Mouse (Mus musculus) adrenal gland (tissue): ENCODE measurements at regions not wholly inside any gene's neighbourhood (a gene's known extent, or its start where the extent isn't known, plus 50 kb on each side); places are given as distances from the start of the nearest gene placed in this dataset.

Source experiments
- intact Hi-C: fragments of 180-260 bp; cut with DNase I; formaldehyde crosslinking; loops from one replicate; pipeline ENCODE4 v1.15.1; 2025

- intact Hi-C loops, result loop anchor here (10.0 kb wide), 1 partner anchor 155 kb away; no protein-coding TSS in a partner anchor
Measured at GRCm38 (mm10) chr13:99099794-99100429, 84.7 kb upstream of the Zfp366 start.

GRCm38 (mm10) chr13:99099226-99099625, 85.4 kb upstream of the Zfp366 start:
- intact Hi-C loops, result no loop called here

- intact Hi-C loops, result no loop called here
Measured at GRCm38 (mm10) chr13:99097606-99098545, 86.7 kb upstream of the Zfp366 start.

GRCm38 (mm10) chr13:99096837-99097236, 87.8 kb upstream of the Zfp366 start:
- intact Hi-C loops, result no loop called here

- intact Hi-C loops, result no loop called here
Measured at GRCm38 (mm10) chr13:99095006-99095405, 89.6 kb upstream of the Zfp366 start.

- intact Hi-C loops, result loop anchor here (5.0 kb wide), 1 partner anchor 227 kb away; no protein-coding TSS in a partner anchor
Measured at GRCm38 (mm10) chr13:99094221-99094620, 90.4 kb upstream of the Zfp366 start.

GRCm38 (mm10) chr13:99093269-99093668, 91.4 kb upstream of the Zfp366 start:
- intact Hi-C loops, result loop anchor here (5.0 kb wide), 1 partner anchor 226 kb away; no protein-coding TSS in a partner anchor

- intact Hi-C loops, result loop anchor here (5.0 kb wide), 1 partner anchor 225 kb away; no protein-coding TSS in a partner anchor
Measured at GRCm38 (mm10) chr13:99092279-99092930, 92.2 kb upstream of the Zfp366 start.

GRCm38 (mm10) chr13:99091562-99092278, 92.9 kb upstream of the Zfp366 start:
- intact Hi-C loops, result loop anchor here (5.0 kb wide), 1 partner anchor 224 kb away; no protein-coding TSS in a partner anchor

- intact Hi-C loops, result loop anchor here (5.0 kb wide), 1 partner anchor 223 kb away; no protein-coding TSS in a partner anchor
Measured at GRCm38 (mm10) chr13:99090361-99090760, 94.3 kb upstream of the Zfp366 start.

- intact Hi-C loops, result no loop called here
Measured at GRCm38 (mm10) chr13:99088285-99088684, 96.3 kb upstream of the Zfp366 start.

- intact Hi-C loops, result no loop called here
Measured at GRCm38 (mm10) chr13:99079331-99079761, 95.0 kb upstream of the 1700024P04Rik start.

GRCm38 (mm10) chr13:99078643-99079042, 94.3 kb upstream of the 1700024P04Rik start:
- intact Hi-C loops, result no loop called here

- intact Hi-C loops, result no loop called here
Measured at GRCm38 (mm10) chr13:99077039-99077749, 92.8 kb upstream of the 1700024P04Rik start.

- intact Hi-C loops, result no loop called here
Measured at GRCm38 (mm10) chr13:99075467-99075866, 91.1 kb upstream of the 1700024P04Rik start.

- intact Hi-C loops, result no loop called here
Measured at GRCm38 (mm10) chr13:99071821-99072414, 87.6 kb upstream of the 1700024P04Rik start.

GRCm38 (mm10) chr13:99071413-99071812, 87.0 kb upstream of the 1700024P04Rik start:
- intact Hi-C loops, result no loop called here

GRCm38 (mm10) chr13:99069767-99070166, 85.4 kb upstream of the 1700024P04Rik start:
- intact Hi-C loops, result no loop called here

- intact Hi-C loops, result no loop called here
Measured at GRCm38 (mm10) chr13:99067504-99067903, 83.1 kb upstream of the 1700024P04Rik start.

GRCm38 (mm10) chr13:99063431-99063830, 79.1 kb upstream of the 1700024P04Rik start:
- intact Hi-C loops, result no loop called here
